Mouse (Mus musculus): Measurements from ENCODE around the gene Sec61b. TPM values are rescaled to one million over a fixed set of nuclear protein-coding genes. Genes with fewer than 3 reads are reported as not detected.

Gene Sec61b
- total RNA-seq, 2 experiments from 2014 or later = 26.6 to 27.8 TPM

DNA sequence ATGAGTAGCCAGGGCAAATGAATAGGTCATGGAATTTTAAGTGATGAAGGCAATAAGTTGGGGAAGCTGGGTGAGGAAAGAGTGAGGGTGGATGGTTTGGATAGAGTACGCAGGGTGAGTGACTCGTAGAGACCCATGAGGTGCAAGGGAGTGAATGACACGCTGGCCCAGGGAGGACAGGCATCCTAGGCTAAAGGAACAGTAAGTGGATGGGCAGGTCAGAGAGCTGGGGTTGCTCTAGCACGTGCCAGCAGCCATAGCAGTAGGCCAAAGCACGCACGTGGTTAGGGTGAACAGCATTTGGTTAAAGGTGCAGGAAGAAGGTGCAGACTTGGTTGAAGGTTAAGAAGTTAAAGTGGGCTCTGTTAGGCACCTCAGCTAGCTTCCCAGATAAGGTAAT is 3.1 kb downstream of the Sec61b start:
- no peak for DNase-seq
- intact Hi-C loops (cut with DNase I) = no loop called here

DNA sequence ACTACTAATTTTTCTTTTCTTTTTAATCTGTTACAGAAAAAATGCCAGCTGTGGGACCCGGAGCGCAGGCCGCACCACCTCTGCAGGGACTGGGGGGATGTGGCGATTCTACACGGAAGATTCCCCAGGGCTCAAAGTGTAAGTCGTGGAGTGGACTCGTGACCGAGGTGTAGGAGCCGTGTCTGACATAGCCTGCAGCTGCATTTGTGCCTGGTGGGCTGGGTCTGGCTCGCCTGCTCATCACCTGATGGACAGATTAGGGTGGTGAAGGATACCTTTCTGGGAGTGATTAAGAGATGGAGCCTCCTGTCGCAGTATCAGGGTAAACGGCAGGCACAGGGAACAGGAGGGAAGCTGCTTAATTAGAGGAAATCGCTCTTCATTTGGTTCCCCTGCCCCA is 5.6 kb downstream of the Sec61b start:
- intact Hi-C loops (cut with DNase I) = no loop called here

DNA sequence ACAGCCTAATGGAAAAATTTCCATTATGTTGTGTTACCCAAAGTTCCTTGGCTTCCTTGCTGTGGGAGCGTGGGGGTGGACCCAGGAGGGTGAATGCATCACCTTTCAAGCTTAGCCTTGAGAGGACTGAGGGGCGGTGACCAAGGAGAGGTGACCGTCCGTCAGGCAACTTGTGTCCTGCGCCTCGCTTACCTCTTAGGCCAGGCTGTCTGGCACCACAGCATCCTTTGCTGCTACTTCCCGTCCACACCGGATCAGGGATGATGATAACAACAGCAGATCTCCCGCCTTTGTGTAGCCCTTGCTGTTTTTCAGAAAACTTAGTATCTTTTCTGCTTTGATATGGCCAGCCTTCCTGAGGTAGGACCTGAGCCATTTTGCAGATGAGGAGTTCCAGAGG is 6.1 kb downstream of the Sec61b start:
- intact Hi-C loops (cut with DNase I) = no loop called here

More for the DNA sequence above, 5.6 kb downstream of the Sec61b start:
- no peak for DNase-seq

DNA sequence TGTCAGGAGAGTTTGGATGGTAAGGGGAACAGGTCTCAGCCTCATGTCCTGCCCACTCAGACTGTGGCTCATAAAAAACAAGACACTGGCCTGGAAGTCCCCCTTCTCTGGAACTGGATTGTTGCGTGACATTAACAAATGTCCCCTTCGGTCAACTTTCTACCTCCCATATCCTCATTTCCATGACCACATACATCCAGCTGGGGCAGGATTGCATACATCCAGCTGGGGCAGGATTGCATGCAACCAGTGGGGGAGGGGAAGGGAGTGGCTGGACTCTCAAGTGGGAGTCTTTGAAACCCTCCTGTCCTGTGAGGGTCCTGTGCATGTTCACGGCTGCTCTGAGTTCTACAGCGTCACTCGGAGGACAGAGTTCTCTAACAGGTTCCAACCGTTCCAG is 16.8 kb downstream of the Sec61b start:
- intact Hi-C loops (cut with DNase I) = no loop called here
- DNase-seq = no peak

More for the DNA sequence above, 6.1 kb downstream of the Sec61b start:
- no peak for DNase-seq

DNA sequence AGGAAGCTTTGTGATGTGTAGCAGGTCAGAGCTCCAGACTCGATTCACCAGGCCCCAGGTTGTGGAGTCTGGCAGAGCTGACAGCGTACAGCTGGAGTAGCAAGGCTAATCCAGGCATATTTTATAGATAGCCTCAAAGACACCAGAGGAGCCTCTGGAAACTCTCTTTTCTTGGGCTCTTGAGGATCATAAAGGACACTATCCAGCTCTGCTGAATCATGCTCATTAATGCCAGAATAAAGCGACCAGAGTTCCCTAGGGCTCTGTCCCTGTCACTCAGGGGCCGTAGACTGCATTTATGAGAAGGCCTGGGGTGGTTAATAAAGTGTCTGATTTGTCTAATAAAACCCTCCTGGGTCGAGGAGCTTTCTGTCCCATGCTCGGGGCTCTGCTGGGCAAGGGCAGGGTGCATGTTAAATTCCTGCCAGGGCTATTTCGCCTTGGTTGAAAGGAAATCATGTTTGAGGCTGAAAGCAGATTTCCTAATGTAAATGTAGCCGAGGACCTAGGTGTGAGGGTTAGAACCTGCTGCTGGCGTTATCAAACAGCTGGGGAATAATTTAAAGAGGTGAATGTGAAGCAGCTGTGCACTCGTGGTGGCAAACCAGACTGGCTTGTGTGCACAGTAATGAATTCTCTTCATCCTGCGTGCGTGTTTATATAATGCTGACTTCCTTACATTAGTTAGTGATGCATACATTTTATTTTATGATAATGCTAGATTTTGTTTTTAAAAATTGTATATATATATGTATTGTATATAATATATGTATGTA is 18.0 kb downstream of the Sec61b start:
- no peak for DNase-seq
- intact Hi-C loops (cut with DNase I) = no loop called here

DNA sequence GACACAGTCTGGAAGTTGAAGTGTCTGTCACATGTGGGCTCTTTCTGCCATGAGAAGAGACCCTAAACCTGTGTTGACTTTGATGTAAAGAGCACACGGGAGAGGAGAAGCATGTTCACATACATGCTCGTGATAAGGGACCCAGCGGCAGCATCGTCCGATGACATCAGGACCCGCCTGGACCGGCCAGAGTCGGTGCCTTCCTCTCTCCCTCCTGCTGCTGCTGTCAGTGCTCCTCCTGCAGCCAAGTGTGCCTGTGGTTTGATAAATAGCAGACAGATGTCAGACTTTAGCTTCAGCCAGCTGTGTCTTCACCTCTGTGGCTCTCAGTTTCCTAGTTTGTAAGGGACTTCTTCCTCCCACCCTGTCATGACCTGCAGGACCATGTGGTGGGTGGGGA is 19.0 kb downstream of the Sec61b start:
- no peak for DNase-seq
- intact Hi-C loops (cut with DNase I) = no loop called here

DNA sequence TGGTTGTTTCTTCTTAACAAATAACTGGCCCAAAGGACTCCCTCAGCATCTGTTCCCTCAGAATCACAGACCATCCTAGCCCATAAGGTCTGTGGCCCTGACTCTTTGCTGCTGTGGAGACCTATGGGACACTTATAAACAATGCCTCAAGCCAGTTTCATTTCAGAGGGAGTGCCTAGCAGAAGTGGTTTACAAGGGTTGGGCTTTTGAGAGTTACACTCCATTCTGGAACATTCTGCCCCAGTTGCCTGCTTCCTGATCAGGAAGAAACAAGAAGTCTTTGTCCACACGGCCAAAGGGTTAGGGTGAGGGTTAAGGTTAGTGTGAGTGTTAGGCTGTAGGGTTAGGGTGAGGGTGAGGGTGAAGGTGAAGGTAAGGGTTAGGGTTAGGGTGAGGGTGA is 19.7 kb downstream of the Sec61b start:
- intact Hi-C loops (cut with DNase I) = no loop called here
- DNase-seq = no peak

DNA sequence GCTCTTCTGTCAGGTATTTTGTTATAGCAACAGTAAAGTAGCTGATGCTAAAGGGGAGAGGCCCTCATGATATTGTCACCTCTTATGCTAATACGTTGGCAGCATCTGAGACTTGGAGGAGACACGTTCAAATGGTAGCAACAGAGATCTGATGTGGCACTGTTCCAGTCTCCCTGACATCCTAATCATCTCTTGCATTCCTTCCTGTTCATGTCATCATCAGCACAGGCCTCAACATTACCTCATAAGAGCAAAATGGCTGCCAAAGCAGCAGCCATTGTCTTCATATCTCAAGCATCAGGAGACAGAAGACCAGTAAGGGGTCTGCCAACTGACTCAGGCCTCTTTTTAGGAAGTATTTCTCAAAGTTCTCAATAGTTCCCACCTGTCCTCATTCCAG is 20.2 kb downstream of the Sec61b start:
- intact Hi-C loops (cut with DNase I) = no loop called here

DNA sequence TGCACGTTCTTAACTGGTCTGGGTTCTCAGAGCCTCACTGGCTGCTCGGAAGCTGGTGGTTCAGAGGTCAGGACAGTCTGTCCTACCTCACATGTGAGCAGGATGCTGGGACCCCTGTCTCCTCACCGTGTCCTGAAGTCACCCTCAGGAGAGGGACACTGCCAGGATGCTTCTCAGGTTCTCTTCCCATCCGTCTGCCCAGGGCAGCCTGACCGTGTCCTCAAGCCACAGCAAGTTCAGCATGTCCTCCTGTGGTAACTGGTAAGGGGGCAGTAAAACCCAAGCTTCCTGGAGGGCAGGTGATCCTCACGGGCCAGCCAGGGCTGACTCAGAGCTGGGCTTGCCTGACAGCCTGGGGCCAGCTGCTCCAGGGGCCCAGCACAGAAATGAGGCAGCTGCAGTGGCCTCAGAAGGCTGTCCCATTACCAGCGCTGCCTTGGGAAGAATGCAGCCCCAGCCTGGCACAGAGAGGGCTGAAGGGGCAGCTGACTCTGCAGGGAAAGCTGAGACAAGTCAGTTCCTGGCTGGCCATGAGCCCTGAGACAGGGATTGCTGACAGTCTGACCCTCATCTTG is 23.4 kb downstream of the Sec61b start:
- intact Hi-C loops (cut with DNase I) = no loop called here

More for the DNA sequence above, 20.2 kb downstream of the Sec61b start:
- DNase-seq = no peak

DNA sequence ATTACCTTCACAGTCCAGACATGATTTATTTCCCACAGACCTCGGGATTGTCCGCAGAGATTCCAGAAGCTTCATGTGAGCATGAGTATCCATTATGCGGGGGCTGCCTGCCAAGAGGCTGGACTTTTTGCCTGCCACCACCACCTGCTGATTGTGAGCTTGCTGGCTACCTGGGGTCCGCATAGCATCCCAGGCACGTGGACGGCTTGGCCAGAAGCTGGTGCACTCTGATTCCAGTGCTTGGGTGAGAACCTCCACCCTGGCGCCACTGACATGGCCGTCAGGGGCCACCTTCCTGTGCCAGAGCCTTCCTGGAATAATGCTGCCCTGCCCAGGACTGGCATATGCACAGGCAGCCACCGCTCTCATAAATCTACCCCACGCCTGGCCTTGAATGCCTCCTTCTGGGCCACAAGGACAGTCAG is 24.7 kb downstream of the Sec61b start:
- DNase-seq = no peak
- intact Hi-C loops (cut with DNase I) = no loop called here

More for the DNA sequence above, 23.4 kb downstream of the Sec61b start:
- no peak for DNase-seq

DNA sequence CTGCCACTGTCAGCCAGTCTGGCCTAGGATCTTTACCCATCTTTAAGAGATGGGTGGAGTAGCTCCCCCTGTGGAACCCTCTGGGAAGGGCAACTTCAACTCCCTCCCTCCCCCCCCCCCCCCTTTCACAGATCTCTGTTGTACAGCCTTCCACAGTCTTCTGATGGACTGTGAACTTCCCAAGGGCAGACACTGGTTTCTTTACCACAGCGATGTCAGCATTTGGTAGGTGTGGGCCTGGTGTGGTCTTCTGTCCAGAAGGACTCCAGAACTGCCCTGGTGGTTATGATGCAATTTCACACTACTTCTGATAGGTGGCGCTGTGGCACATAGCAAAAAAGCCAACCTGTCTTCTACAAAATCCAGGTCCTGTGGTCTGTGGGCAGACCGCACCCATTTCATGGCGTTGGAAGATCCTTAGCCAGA is 28.1 kb downstream of the Sec61b start:
- DNase-seq = peak; percentile 30 to 59
- intact Hi-C loops (cut with DNase I) = loop anchor here (5.0 kb wide), 1 partner anchor 65 kb away; no protein-coding TSS in a partner anchor

DNA sequence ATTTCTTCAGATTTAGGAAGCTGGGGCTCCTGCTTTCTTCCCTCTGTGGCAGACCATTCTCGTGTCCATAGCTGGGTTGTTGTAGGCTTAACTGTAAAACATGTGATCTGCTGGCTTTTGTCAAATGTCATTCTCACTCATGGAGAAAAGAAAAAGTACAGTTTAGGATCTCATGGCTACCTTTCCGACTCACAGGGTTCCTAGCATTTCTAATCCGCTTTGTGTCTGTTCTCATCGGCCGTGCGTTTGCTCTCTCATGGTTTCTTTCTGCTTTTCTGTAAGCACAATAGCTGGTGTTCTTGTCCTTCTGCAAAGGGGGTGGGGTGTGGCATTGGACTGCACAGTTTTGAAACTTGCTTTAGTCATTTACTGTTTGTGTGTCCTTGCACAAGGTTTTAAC is 28.6 kb downstream of the Sec61b start:
- intact Hi-C loops (cut with DNase I) = loop anchor here (5.0 kb wide), 1 partner anchor 66 kb away; no protein-coding TSS in a partner anchor
- DNase-seq = no peak

DNA sequence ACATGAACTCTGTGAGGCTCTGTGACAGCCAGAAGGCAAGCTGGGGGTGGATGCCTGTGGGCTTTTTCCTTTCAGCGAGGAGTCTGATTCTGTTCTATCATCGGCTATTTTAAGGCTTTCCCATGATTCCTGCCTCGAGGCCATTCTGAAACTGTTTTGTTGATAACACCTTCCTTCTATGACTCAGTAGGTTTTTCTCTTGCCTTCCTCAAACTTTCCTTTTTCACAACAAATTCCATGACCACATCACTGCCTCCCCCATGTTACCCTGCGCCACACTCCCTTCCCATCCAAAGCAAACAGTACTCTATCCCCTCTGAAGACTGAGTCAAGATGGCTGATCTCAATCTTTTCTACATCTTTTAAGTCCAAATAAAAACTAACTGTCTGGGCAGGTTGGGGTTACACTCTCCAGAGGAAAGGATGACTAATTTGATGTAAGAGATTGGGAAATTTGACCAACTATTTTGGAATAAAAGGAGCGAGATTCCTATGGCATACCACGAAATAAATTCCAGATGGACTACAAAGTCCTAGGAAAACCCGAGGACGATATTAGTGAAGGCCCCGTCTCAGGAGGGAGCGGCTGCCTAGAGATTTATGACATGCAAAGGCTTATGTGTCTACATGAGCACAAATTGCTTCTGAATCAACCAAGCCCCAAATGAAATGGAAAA is 30.5 kb downstream of the Sec61b start:
- intact Hi-C loops (cut with DNase I) = loop anchor here (5.0 kb wide), 1 partner anchor 68 kb away; no protein-coding TSS in a partner anchor
- DNase-seq = no peak

DNA sequence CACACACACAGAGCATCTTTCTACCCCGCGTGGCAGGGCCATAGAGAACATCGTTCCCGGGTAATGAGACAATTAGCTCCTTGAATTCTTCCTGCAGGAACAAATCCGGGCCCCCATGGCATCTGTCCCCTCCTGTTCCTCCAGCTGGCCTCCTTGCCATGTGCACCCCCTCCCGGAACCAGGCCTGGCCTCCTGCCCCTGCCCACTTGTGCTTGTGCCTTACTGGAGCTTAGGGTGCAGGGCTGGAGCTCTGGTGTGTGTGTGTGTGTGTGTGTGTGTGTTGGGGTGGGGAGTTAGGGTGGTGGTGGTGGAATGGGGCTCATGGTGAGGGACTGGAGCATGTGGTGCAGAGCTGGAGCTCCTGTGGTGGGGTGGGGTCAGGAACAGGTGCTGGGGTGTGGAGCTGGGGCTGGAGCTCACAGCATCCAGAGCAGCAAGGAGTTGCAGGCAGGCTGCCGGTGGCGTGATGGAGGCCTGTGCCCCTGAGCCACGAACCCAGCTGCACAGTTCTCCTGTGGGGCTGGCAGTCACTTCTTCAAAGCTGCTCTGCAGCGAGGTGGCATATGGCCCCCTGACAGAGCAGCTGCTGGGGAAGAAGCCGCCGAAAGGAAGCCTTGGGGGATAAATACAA is 44.2 kb downstream of the Sec61b start:
- intact Hi-C loops (cut with DNase I) = no loop called here
- DNase-seq = no peak

DNA sequence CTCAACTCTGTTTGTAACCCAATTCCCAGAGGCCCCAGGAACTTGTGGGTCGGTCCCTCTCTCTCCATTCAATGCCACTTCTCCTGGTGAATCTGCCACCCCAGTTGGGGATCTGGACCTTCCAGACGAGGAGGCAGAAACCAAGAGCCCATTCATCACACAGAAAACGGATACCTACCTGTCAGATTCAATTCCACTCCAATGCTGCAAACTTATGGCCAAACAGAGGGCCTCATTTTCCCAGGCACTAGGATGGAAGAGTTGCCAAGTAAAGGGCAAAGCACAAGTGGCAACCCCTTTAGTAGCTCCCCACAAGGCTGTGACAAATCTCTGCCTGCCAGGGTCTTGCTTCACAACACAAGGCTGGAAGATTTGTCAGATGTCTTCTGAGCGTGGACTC is 45.6 kb downstream of the Sec61b start:
- intact Hi-C loops (cut with DNase I) = loop anchor here (5.0 kb wide), 2 partner anchors 682 to 862 kb away; no protein-coding TSS in a partner anchor
- no peak for DNase-seq

DNA sequence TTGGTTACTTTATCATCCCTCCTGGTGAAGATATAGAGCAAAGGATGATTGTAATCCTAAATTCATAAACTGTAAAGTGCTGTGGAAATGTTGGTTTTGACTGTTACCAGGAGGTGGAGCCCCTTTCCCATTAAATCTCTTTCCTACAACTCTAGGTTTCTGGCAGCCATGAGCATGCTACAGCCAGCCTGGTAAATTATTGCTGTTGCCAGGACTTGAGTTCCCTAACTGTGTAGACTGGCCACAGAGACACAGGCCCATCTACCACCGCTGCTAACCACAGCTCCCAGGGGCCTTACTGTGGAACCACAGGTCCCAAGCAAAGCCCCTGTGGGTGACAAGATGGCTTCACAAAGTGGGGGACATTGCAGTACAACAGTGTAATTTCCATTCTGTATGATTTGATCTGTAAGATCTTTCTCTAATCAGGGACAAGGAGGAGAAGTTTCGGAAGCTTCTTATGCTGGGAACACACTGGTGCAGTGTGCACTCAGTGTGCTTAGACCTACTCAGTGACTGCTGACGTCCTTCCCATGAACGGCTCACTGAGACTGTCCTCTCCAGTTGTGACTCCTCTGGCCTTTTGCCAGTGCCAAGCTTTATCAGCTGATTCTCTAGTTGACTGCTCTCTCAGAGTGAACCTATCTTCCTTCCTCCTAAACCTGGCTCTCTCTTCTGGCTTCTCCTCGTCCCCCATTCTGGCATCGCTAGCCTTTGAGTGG is 47.6 kb downstream of the Sec61b start:
- DNase-seq = peak; percentile 16 to 32
- intact Hi-C loops (cut with DNase I) = loop anchor here (5.0 kb wide), 2 partner anchors 680 to 860 kb away; no protein-coding TSS in a partner anchor

DNA sequence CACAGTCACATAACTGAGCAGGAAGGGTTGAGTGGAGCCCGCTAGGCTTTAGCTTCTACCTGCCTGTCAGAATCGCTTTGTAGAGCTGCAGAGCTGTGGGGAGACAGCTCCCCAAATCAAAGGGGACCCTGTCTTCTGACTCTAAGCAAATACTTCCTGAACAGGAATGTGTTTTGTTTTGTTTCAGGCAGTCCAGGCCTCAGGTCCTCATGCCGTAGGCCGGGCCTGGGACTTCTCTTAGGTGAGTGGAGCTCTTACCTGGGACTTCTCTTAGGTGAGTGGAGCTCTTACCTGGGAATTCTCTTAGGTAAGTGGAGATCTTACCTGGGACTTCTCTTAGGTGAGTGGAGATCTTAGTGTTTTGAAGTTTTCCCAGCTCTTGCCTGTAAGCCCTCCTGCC is 55.4 kb downstream of the Sec61b start:
- intact Hi-C loops (cut with DNase I) = no loop called here
- DNase-seq = no peak
